Mouse (Mus musculus) adrenal gland, postnatal 10 days (tissue): ENCODE results near the gene Tbccd1. TPM values are rescaled to one million over a fixed set of nuclear protein-coding genes. Genes with fewer than 3 reads are reported as not detected.

Experiments
- DNase-seq: peaks from one replicate; pipeline ENCODE4 v3.0.0; 2021; ENCODE audit warnings: mixed read lengths
- long read RNA-seq, 2 experiments: library from polyadenylated mRNA; stranded (forward); transcript quantifications; one replicate each; pipeline ENCODE4 v2.0.0; 2021
- total RNA-seq, 2 experiments: library from RNA; stranded (reverse); gene quantifications; 2 replicates each; pipeline ENCODE4 v1.2.3; 2021

The Tbccd1 gene
- total RNA-seq, result 10 to 100 TPM; 16.8 to 20.4 TPM
- long read RNA-seq, experiment 1, transcript Tbccd1-201 (8 exons, 2,803 nt), result major isoform, 7 of 17 reads
- long read RNA-seq, experiment 1, partial matches to known transcripts, result 4 of 17 reads
- long read RNA-seq, experiment 1, other reads (novel, unspliced or antisense), result 2 of 17 reads
- long read RNA-seq, experiment 2, partial matches to known transcripts, result 3 of 8 reads
- long read RNA-seq, experiment 2, other reads (novel, unspliced or antisense), result 2 of 8 reads

DNA sequence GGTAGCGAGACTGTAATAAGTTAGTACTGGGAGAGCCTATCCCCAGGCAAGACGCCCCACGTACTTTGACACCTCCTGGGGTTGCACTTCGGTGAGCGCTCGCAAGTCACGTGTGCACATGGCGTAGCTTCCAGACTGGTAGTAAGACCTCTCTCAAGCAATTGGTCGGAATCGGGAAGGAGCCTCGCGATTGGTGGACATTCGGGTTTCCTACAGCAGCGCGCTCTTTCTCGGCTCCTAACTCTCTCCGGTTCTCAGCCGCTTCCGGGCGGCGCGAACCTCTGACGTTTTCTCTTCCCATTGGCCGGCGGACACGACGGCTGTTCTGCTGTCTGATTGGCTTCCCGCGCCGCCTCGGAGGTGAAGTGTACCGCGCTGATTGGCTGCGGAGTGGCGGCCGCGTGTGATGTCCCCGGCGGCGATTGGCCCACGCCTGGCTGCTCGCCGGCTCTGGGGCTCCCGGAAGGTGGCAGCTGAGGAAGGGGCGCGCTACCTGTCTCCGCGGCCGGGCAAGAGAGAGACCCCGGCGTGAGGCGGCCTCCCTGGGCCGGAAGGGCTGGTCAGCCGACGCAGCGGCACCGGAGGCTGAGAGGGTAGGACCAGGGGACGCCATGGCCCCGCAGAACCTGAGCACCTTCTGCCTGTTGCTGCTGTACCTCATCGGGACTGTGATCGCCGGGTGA, at the start of gene Tbccd1, which contains the start of gene Dnajb11:
Tbccd1 (minus strand) TSS at position 239 of the 683 bp plus-strand sequence.
Dnajb11 (plus strand) TSS at position 415 of the 683 bp plus-strand sequence.
- peak; percentile 99 for DNase-seq

DNA sequence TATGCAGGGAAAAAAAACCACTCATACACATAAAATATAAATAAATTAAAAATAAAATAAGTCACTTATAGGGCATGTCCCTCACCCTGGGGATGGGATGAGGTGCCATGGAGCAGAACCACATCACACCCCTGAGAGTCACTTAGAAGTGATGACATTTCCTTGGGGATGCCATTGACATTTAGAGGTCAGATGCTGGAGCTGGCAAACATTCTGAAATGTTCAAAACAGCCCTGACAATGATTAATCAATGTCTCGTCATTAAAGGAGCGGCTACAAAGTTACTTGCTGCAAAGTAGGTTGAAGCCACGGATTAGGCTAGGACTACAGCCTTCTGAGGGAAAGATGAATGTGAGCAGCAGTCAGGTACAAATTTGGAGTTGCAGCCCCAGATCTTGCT, 43.9 kb upstream of the Tbccd1 start:
- no peak for DNase-seq

DNA sequence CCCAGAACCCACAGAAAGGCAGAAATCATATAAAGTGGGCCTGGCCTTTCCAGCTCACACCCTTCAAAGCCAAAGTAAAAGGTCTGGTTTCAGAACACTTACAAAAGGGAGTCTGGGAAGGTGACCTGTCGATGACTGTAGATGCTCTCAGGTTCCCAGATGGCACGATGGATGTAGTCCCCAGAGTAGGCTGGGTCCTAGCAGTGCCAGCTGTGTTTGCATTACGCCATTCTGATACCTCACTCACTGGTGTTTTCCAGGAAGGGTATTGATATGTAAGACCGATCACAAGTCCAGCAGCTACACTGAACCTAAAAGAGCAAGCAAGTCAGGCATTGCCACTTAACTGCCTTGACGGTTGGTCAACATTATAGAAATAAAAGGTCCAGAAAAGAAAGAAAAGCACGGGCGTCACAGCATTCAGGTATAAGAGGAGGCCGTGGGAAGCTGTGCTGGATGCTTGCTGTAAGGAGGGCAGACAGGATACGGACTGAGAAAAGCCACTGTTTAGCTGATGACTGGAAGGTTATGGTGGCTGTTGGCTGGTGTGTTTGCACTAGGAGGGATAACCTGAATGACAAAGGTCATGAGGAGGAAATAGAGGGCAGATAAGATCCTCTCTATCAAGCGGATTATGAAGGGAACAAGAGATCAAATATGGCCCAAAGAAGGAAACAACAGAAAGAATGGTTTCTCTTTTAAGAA, 42.5 kb upstream of the Tbccd1 start:
- DNase-seq, result no peak

DNA sequence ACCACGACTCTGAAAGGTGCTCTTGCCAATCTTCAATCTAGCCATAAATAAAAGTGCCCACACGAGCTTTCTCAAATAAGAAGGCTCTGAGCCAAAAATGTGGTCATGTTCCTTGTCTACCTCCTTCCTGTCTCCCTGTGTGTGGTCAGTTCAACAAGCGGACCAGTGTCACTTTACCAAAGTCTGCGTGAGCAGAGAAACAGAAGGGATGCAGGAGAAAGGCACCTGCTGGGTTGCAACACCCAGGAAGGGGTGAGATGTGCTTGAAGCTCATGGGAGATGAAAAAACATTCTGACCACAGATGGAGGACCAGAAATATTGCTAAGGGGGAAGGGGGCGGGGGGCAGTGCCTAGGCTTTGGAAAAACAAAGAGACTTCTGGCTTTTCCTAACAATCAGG, 41.9 kb upstream of the Tbccd1 start:
- no peak for DNase-seq

DNA sequence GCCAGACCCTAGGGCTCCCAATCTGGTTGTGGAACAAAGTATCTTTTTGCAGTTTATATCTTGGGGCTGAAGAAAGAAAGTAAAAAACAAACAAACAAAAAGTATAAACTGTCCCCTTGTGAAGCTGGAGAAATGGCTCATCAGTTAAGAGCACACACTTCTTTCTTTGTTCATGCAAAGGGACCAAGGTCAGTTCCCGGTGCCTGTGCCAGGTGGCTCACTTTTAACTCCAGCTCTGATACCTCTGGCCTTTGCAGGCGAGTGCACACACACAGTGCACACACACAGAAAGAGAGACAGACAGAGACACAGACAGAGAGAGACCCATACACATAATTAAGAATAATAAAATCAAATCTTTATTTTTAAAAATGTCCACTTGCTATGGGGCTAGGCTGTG, 39.1 kb upstream of the Tbccd1 start:
- peak; percentile 66 for DNase-seq

DNA sequence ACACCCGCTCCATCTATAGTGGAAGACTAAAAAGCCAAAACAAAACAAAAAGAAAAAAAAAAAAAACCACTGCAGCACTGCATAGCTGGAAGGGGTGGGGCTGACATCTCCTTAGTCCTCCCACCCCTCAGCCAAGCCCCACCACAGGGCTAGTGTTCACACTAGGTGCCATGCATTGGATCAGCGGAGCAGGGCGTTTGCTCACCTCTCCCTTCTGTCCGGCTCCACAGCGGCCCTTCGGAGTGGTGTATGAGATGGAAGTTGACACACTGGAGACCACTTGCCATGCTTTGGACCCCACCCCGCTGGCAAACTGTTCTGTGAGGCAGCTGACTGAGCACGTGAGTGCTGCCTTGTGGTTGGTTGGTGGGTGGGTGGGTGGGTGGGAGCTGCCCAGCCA, 36.6 kb upstream of the Tbccd1 start:
- DNase-seq, result no peak

DNA sequence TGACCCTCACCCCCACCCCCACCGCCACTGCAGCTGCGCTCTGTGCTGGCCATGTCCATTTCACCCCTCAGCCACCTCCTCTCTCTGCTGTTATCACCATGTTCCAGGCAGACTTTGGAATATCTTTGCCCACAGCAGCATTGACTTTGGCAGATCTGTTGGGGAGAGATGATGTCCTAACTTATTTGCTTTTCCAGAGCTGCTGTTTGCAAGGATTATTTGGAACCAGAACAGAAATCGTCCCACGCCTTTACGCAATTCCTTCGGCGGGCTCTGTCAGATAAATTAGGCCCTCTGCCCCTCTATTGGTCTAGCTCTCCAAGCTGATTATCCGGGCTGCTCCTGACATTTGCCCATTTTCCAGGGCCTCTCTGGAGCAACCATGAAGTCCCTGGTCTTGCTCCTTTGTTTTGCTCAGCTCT, 34.3 kb upstream of the Tbccd1 start:
- DNase-seq, result no peak

DNA sequence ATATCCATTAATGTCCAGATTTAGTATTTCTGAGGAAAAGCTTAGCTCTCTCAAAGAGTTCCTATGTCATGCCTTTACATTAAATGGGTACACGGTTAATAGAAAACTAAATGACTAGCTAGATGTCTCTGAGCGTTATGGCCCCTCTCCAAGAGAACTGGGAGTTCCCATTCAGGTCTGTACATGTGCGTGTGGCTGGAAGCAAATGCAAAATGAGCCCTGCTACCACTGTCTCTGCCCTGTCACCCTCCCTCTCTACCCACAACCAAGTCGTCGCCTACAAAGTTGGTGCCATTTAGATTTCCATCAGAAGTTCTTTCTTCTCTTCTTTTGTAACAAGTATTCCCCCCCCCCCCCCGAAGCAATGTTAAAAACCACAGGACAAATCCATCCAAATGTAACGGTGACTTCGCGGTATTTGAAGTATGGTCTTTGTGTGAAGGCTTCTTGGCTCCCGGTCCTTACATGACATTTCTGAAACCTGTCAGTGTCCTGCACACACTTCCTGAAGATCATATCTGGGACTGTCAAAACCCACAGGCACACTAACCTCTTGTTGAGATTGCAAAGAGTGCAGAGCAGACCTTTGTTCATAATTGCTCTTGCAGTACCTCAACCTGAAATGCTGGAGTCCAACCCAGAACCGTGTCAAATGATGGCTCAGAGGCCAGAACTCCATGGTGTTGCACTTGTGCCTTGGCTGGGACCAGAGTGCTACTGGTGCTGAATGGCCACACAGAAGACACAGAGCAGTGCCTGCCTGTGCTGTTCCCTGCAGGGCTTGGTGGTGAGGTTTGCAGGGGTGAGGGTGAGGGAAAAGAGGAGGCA, 33.4 kb upstream of the Tbccd1 start, which contains the start of gene Ahsg:
Ahsg (plus strand) TSS at position 595 of the 828 bp plus-strand sequence.
- DNase-seq, result no peak

DNA sequence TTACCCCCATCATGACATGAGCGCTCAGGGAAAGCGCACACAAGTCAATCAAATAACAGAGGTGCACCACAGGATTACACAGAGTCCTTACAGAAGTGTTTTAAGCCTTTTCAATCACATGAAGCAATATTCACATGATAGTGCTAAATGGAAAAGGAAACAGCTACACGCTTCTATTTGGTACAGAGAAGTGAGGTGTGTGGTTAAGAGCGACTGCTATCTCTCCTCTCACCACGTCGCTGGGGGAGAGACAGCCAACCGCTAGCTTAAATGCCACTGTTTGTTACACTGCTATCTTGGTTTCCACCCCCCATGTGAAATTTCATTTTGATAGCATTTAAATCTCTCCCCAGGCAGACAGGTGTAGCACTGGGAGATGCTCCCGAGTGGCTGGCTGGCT, 32.2 kb upstream of the Tbccd1 start:
- DNase-seq, result no peak

DNA sequence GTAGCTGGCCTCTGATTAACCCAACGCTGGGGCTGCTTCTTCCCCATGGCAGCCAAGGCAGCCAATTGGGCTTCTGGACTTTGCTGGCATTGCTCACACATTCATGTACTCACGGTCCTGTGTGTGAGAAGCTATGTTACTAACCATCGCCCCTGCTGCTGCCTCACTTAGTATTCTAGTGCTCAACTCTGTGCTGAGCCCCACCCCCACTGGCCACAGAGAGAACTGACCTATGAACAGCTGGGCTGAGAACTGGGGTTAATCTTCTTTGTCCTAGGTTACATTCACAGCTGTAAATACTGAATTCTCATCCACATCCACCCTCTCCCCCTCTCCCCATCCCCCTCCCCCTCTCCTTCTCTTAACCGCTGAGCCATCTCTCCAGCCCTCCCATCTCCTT, 31.4 kb upstream of the Tbccd1 start:
- no peak for DNase-seq

DNA sequence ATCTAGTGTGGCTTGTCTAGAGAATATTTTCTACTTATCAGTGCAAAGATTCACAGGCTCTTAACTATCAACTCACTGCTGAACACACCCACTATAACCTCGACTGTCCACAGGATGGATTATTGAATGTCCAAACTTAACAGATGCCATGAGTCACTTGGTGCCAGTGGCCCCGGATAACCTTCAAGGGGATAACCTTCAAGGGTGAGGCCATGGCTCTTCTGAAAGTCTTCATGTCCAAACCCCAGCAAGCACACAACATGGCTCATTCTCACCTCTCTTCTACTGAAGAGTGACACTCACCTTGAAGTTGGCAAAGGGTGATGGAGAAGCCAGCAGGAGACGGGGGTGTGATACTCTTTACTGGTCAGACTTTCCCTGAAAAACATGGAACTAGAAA, 29.3 kb upstream of the Tbccd1 start:
- DNase-seq, result no peak

DNA sequence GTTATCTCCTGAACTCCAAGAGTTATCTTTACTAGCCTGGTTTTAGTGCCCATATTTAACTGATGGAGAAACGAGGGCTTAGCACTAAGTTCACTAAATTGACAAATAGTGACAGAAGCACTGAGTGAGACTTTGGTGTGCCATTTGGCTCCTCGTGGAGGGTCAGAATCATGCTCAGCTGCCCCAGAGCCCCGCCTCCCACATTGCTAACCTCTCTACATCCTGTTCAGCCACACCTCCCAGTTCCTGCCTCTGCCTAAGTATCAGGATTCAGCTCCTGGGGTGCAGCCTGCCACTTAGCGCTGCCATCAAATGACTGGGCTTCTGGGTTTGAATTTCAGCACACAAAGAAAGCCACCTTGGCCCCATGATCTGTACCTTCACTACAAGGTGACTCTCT, 27.9 kb upstream of the Tbccd1 start:
- DNase-seq, result no peak

DNA sequence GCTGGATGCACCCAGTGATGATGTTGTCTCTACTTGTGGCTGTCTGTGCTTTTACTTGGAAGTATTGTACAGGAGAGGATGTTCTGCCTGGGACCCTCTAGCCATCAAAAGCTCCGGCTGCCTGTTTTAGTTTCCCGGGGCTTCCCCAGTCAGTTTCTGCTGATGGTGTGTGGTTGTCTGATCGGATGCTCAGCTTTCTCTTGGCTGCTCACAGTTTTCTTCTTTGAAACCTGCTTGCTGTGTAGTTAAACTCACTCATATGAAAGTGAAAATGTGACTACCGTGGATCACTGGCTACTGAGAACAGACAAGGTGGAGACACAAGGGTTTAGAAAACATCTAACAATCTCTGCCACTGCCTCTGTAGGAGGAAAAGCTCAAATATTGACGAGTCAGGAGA, 26.0 kb upstream of the Tbccd1 start:
- no peak for DNase-seq

DNA sequence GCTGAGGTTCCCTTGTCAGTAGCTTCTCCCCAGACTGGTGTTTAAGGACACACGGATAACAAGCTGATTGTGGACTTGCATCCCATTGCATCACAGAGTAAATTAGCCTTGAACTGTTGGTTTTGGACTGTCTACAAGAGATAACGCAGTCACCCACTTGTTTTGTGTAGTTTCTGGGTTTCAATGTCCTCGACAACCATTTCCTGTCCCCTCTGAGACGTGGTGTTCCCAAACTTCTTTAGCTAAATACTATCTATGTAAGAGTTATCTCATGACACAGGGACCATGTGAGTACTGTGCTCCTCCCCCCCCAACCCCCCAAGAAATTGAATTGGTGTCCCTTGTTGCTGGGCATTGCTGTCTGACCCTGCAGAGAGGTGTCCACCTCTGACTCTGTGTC, 24.0 kb upstream of the Tbccd1 start:
- no peak for DNase-seq

DNA sequence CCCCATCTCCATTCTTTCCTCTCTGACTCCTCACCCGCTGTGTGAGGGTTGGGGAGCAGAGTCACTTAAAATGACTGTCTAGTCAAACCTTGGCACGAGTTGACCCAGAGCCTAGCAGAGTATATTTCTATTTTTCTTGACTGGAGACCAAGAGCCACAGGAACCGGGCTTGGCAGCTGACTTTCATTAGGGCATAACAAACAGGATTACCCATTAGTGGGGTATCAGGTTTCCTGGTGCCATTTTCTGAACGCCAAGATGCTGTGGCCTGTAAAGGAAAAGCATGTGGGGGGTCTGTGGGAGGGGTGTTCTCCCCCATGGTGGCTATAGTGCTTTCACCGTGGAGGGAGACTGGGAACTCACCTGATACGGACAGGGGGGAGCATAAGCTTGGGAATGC, 23.4 kb upstream of the Tbccd1 start:
- DNase-seq, result no peak

DNA sequence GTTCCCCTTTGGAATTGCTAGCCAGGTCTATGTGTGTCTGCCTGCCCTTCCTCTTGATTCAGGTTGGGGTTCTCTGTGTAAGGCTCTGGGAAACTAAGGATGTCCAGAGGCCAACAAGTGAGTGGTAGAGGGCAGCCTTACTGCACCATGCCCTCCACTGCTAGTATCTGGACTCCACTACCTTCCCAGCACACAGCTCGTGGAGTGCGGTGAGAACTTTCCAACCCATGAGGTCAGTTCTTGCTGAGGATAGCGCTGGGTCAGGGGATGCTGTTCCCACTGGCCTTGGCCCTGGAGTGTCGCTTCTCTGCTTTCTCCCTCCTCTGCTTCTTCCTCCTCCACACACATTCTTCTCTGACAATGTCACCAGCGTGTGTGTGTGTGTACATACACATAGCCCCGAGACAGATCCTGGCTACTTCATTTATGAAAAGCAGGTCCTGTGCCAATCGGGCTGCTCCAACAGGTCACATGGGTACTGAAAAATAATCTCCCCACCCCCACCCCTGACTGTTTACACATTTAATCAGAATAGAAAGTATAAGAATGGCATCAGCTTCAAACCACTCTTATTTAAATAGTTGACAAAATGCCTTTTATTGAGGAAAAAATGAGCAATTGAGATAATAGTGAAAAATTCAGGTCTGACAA, 22.6 kb upstream of the Tbccd1 start:
- DNase-seq, result no peak

DNA sequence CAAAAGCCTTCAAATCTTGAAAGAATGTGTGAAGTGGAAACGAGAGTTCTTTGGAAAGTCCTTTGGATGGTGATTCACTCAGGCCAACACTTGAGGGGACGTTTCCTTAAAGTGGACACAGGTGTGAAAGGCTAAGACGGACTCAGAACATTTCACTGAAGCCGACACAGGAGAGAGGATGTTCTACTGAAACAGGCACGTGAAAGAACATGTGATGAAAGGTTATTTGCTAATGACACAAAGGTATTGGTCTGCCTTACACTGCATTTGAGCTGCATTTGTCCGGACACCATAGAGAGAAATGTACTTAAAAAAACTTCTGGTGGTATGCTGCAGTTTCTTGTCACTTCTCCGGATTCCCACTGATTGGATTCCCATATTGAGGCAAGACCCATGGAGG, 21.2 kb upstream of the Tbccd1 start:
- DNase-seq, result no peak

DNA sequence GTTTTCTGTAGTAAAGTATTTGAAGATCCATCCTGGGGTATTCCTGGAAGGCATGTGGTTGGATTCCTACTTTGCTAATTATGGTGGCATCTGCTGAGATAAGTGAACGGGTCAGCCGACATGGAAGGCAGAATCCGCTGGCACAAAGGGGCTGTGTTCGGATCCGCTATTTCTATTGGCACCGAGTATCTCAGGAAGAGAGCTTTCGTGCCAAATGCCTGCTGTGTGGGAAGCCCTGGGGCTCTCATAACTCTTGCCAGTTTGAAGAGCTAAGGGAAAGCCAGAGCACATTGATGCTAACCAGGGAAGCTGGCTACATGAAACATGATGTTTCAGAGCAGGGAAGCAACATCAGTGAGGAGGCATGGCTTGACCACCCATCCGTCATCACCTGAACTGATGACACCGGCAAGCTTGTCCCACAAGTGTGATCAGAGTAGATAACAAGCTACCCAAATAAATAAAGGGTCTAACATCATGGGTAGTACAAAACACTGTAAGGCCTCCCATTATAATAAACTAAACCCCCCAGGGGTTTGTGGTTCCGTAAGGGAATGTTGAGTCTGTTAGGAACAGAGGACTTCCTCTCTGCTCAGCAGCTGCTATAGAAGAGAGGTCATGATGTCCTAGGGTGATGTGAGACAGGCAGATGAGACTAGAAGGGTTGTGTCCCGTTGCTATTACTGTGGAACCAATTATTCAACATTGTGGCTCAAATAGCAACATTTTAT, 20.4 kb upstream of the Tbccd1 start:
- DNase-seq, result no peak

DNA sequence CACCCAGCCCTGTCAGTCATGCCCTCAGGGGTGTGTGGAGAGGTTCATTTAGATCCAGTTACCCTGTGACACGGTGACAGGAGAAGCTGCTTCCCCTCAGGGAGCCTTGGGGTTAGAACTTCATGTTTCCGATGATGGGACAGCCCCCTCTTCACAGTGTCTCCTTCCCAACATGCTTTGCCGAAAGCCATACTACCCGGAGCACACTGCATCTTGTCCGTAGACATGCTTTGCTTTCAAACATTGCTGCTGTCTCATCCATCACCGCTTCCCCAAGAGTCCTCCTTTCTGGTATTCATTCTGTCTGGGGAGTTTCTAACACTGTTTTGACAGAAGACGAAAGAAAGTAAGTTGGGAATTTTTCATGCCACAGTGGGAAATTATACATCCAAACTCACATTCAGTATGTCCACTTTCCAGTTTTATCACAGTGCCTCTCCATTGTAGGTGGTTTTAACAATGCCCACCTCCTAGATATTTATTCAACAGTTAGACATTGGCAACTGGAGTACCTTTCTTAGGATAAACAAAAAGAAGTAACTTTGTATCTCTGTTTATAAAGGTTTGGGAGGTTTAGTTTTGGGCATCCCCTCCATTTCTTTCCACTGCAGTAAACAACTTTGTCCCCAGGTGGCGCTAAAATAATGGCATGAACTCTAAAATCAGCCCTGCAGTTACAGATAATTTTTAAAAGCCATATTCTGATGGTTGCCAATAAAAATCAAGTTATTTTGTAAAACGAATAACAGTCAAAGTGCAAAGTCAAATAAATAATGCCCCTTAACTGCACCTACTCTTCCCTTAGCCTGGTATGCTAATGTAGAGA, 19.0 kb upstream of the Tbccd1 start:
- peak; percentile 59 for DNase-seq

DNA sequence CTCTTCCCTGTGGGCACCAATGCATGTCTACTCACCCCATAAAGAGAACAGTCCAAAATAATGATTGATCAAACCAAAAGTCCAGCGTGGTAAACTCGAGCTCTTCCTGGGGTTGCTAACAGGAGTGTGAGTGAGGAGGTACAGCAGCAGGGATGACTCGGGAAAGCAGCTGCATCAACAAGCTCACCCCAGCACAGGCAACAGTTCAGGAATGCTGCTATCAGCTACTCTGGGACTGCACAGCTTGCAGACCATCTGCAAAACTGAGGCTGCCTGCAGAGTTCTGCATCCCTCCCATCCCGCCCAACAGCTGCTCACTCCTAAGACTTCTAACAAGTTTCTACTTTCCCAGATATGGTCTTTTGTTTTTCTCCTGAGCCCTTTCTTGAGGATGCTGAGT, 15.9 kb upstream of the Tbccd1 start:
- DNase-seq, result no peak
